Mouse (Mus musculus) limb, embryonic 11.5 days (tissue): ENCODE data around the gene Csf1. TPM values are rescaled to one million over a fixed set of nuclear protein-coding genes. Genes with fewer than 3 reads are reported as not detected.

Experiments
- ATAC-seq: fragments of 200-750 bp; cut with Nextera tagmentation; 2 replicates; pipeline ENCODE4 v1.8.0; 2017; ENCODE audit warnings: low read depth; ENCODE audit not compliant: insufficient number of reproducible peaks, low FRiP score, low TSS enrichment
- DNase-seq: peaks from one replicate; pipeline ENCODE4 v3.0.0-alpha.2; 2015; ENCODE audit warnings: low spot score
- H3K27ac ChIP-seq: fragments of 300-500 bp; sonication (generic); replicated peaks from 2 replicates; pipeline ENCODE4 v1.5.1; 2014; ENCODE audit warnings: low read depth, mild to moderate bottlenecking, low read length
- H3K27me3 ChIP-seq: fragments of 300-500 bp; sonication (generic); 2 replicates; pipeline ENCODE4 v1.6.1; 2014; ENCODE audit warnings: mild to moderate bottlenecking, low read length, mixed read lengths; ENCODE audit not compliant: control insufficient read depth, insufficient read depth
- H3K36me3 ChIP-seq: fragments of 300-500 bp; sonication (generic); 2 replicates; pipeline ENCODE4 v1.6.1; 2014; ENCODE audit warnings: mild to moderate bottlenecking, low read length, moderate library complexity, mixed read lengths; ENCODE audit not compliant: control insufficient read depth, insufficient read depth
- H3K4me1 ChIP-seq: fragments of 300-500 bp; sonication (generic); 2 replicates; pipeline ENCODE4 v1.6.1; 2014; ENCODE audit warnings: low read length, mixed read lengths; ENCODE audit not compliant: control insufficient read depth, insufficient read depth
- H3K4me2 ChIP-seq: fragments of 300-500 bp; sonication (generic); 2 replicates; pipeline ENCODE4 v1.6.1; 2014; ENCODE audit warnings: low read depth, mild to moderate bottlenecking, moderate library complexity; ENCODE audit not compliant: severe bottlenecking
- H3K4me3 ChIP-seq: fragments of 300-500 bp; sonication (generic); 2 replicates; pipeline ENCODE4 v1.5.1; 2014; ENCODE audit warnings: low read depth, low read length
- H3K9ac ChIP-seq: fragments of 300-500 bp; sonication (generic); 2 replicates; pipeline ENCODE4 v1.6.1; 2014; ENCODE audit warnings: mild to moderate bottlenecking, low read length
- H3K9me3 ChIP-seq: fragments of 300-500 bp; sonication (generic); 2 replicates; pipeline ENCODE4 v1.6.1; 2016; ENCODE audit warnings: low read length; ENCODE audit not compliant: control insufficient read depth
- WGBS: fragments of 180-500 bp; shearing (Covaris S2); extraction: QIAGEN DNeasy Blood & Tissue Kit; methylation state at CpG from one replicate; pipeline ENCODE4 v1.1.7; 2014; 5-methylcytosine and 5-hydroxymethylcytosine counted together
- polyA plus RNA-seq: library from polyadenylated mRNA; unstranded; fragments of >200 nt; fragmentation: Nextera tagmentation; extraction: Ambion mirVana; gene quantifications from 2 replicates; pipeline ENCODE4 v1.2.1, GENCODE M21; 2014

The Csf1 gene
- polyA plus RNA-seq, 1 experiment from 2014 or later, result 4.7 TPM

DNA sequence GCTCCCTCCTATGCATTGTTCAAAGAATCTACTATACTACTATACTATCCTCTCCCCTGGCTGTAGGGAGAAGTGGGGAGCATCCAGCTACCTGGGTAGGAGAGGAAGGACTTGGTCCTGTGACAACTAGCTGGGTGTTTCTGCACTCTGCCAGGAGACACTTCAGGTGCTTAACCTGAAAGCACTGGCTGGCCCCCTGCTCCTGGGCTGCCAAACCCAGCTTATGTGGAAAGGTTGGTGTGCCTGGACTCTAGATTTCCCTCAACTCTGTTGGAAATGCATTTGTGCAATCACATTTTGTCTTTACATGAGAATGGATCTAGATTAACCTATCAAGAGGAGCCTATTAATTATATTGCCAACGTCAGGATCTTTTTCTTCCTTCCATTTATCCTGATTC lies 502 bp upstream of the Csf1 start:
- WGBS, result 80% methylated on average over 1 of the region's 1 CpGs

DNA sequence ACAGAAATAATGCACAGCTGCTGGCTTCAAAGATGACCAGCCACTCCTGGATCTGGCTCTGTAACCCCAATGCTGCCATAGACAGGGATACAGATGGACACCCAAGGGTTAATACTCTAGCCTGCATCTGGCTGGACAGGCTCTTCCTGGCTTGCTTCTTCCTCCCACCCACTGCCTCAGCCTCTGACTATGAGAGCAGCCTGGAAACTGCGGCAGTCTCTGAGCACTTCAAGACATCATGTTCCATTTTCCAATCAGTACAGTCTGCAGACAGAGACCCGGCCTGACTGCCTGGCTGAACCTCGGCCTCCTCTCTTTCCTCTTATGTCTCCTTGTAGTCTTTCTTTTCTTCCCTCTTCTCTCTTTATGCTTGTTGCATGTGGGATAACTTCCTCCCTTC lies 1.6 kb downstream of the Csf1 start:
- Histone ChIP-seq H3K27me3 (no peaks in the 10 kb centered on the region), H3K4me2 (peak overlapping the region; percentile 61), H3K9me3 (no peaks in the 10 kb centered on the region), H3K36me3 (no peaks in the 10 kb centered on the region), H3K9ac (no peak overlapping the region), H3K27ac (no peak overlapping the region), H3K4me3 (peak overlapping the region; percentile 60; the same call in 1 of the 2 replicates), H3K4me1 (peaks cover 11% of the 10 kb centered on the region)
- DNase-seq (no peak), ATAC-seq (no peak)
- 32% methylated on average over 3 of the region's 3 CpGs for WGBS

More for the DNA sequence above, 502 bp upstream of the Csf1 start:
- H3K4me1 ChIP-seq, result peaks cover 11% of the 10 kb centered on the region
- H3K27me3 ChIP-seq, result no peaks in the 10 kb centered on the region
- H3K4me2 ChIP-seq, result peak overlapping the region; percentile 61
- H3K27ac ChIP-seq, result no peak overlapping the region
- no peaks in the 10 kb centered on the region for H3K9me3 ChIP-seq
- no peak for ATAC-seq
- no peak overlapping the region; the same call in 1 of the 2 replicates for H3K9ac ChIP-seq
- H3K4me3 ChIP-seq, result no peak overlapping the region
- no peaks in the 10 kb centered on the region for H3K36me3 ChIP-seq
- DNase-seq, result no peak

DNA sequence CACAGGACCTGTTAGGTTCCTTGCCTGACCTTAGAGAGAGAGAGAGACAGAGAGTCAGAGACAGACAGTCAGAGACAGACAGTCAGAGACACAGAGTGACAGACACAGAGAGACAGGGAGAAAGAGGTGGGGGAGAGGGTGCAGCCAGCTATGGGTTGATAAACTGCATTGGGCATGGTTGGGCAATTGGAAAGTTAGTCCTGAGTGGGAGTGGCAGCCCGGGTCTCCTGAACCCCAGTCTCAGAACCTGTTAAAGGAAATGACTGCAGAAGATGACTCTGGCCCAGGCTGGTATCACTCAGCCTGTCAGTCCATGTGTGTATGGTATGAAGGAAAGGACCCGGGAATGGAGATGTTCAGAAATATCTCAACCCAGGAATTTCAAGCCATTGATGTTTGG lies 2.1 kb downstream of the Csf1 start:
- Histone ChIP-seq H3K9ac (no peak overlapping the region), H3K4me2 (no peak overlapping the region), H3K4me3 (no peak overlapping the region), H3K27ac (no peak overlapping the region), H3K27me3 (no peaks in the 10 kb centered on the region), H3K36me3 (no peaks in the 10 kb centered on the region), H3K9me3 (no peaks in the 10 kb centered on the region), H3K4me1 (peaks cover 11% of the 10 kb centered on the region)
- DNase-seq, result no peak
- 84% methylated on average over 2 of the region's 2 CpGs for WGBS
- ATAC-seq, result no peak

DNA sequence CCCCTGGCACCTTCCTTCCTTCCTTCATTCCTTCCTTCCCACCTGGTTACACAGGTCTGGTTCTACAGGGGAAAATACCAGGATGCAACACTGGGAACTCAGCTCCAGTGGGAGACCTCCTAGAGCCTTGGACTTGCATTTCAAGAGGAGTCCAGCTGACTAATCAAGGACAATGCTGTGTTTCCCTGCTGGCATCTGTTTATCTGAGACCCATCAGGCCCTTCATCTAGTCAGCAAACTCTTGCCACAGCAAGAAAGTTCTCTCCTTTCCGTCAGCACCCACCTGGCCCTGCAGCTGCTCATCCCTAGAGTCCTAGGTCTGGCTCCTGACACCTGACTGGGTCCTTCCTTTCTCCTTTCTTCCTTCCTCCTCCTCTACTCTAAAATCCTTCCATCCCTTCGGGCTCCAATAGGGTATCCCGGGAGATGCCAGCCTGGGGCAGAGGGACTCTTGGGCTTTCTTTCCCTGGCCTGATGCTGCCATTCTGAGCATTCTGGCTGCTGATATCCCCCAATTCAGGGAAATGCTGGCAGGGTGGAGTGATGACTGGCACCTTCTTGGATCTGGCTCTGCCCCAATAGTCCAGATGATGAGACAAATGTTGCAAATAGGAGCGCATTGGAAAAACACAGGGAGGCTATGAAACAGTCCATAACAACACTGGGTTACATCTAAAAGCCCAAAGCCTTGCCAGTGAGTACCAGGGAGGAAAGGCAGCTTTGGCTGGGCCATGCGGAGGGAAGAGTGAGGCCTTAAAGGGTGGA lies 2.7 kb downstream of the Csf1 start:
- H3K9ac ChIP-seq, result no peak overlapping the region

DNA sequence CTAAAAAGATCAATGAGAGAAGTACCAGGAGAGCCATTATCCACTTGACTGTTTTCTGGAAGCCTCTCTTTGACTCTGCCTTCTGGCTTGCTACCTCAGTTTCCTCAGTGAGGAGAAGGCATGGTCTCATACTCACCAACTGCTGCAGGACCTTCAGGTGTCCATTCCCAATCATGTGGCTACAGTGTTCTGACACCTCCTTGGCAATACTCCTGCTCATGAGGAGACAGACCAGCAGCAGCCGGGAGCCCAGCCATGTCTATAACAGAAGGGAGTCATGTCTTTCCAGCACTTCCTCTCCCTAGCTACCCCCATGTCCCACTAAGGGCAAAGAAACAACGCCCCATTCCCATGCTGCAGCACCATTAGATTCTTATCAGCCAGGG lies 3.8 kb downstream of the Csf1 start:
- Histone ChIP-seq H3K27me3 (no peaks in the 10 kb centered on the region), H3K4me2 (no peak overlapping the region), H3K4me3 (no peak overlapping the region), H3K9me3 (no peaks in the 10 kb centered on the region), H3K4me1 (peaks cover 11% of the 10 kb centered on the region), H3K9ac (no peak overlapping the region), H3K27ac (no peak overlapping the region), H3K36me3 (peaks cover 2% of the 10 kb centered on the region; the same call in 1 of the 2 replicates)
- WGBS, result 82% methylated on average over 2 of the region's 2 CpGs
- ATAC-seq (no peak), DNase-seq (no peak)

More for the DNA sequence above, 2.7 kb downstream of the Csf1 start:
- Histone ChIP-seq H3K9me3 (no peaks in the 10 kb centered on the region), H3K4me3 (no peak overlapping the region), H3K36me3 (no peaks in the 10 kb centered on the region), H3K27me3 (no peaks in the 10 kb centered on the region), H3K4me1 (peaks cover 11% of the 10 kb centered on the region), H3K4me2 (no peak overlapping the region), H3K27ac (no peak overlapping the region)
- ATAC-seq, result no peak
- no peak for DNase-seq
- WGBS, result 91% methylated on average over 5 of the region's 5 CpGs

DNA sequence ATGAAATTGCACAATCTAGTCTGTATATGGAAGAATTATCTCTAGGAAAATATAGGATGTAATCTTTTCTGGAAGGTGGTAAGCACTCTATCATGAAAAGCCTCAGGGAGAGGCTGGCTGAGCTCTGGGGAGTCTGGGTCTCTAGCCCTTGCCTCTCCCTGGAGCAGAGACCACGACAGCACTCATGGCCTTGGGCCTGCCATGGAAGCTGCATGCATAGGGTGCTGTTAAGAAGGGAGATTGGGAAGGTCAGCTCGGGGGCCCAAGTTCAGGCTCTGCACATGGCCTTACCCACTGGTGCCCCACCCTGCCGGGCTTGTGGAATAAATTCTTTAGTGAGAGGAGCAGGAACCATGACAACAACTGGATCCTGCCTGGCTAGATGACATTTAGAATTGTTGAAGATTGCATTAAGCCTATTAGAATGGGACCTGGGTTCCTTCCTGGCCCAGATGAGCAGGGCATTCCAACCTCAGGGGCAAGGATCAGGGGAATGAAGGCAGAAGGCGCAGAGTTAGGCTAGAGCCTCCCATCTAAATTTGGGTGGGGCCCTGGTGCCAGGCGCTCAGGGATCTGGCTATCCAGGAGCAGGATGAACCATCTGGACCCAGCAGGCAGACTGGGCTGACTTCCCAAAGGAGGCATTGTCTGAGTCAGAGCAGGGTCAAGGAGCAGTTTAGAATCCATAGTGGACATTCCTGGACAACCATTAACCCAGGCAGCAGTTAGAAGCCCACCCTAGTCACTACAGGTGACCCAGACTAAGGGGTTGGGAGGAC lies 4.4 kb downstream of the Csf1 start:
- 88% methylated on average over 5 of the region's 5 CpGs for WGBS
- no peak for ATAC-seq
- peaks cover 2% of the 10 kb centered on the region; the same call in 1 of the 2 replicates for H3K36me3 ChIP-seq

DNA sequence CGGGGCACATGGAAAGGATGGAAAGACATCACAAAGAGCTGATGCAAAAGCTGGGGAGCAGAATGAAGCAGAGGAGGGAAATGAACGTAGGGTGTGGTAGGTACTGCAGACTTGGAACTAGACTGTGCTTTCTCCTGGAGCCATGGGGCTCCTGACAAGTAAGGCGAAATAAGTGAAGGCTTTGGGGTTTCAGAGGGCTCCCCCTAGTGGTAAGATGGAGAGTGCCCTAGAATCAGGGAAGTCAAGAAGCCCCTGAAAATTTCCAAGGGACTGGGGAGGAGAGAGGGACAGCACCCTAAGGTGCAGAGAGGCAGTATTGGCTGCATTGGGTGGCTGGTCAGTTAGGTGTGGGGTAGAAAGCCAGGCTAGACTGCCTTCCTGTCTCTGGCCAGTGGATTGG lies 5.6 kb downstream of the Csf1 start:
- Histone ChIP-seq H3K36me3 (peaks cover 2% of the 10 kb centered on the region; the same call in 1 of the 2 replicates), H3K4me2 (no peak overlapping the region), H3K4me3 (no peak overlapping the region), H3K4me1 (peaks cover 13% of the 10 kb centered on the region), H3K27me3 (no peaks in the 10 kb centered on the region), H3K27ac (no peak overlapping the region), H3K9ac (no peak overlapping the region), H3K9me3 (no peaks in the 10 kb centered on the region)
- no peak for ATAC-seq
- peak; percentile 67 for DNase-seq
- WGBS, result 44% methylated on average over 3 of the region's 3 CpGs

More for the DNA sequence above, 4.4 kb downstream of the Csf1 start:
- Histone ChIP-seq H3K4me1 (peaks cover 15% of the 10 kb centered on the region), H3K9ac (no peak overlapping the region), H3K4me3 (no peak overlapping the region), H3K27me3 (no peaks in the 10 kb centered on the region), H3K4me2 (no peak overlapping the region), H3K9me3 (no peaks in the 10 kb centered on the region), H3K27ac (no peak overlapping the region)
- no peak for DNase-seq

DNA sequence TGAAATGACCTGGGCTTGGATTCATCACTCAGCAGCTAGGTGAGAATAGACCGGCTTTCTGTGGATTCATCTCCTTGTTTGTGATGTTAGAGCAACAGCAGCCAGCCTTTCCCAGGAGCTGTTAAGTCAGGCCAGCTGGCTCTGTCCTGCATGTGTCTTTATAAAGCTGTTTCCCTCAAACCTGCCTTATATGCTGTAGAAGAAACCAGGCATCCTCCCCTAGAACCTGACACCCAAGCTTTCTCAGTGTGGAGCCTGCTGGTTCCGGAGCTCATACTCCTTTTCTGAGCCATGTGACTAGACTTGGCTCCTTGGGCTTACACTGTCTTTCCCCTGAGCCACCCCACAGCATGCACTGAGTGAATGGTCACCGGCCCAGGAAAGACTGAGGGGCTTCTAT lies 8.7 kb downstream of the Csf1 start:
- whole genome bisulfite sequencing, result 64% methylated on average over 3 of the region's 3 CpGs
- Histone ChIP-seq H3K9me3 (no peaks in the 10 kb centered on the region), H3K4me3 (no peak overlapping the region), H3K36me3 (peaks cover 5% of the 10 kb centered on the region), H3K4me1 (0 out of 2 replicates have a peak, but pooled peaks cover 4% of the 10 kb centered on the region), H3K9ac (no peak overlapping the region; the same call in 1 of the 2 replicates), H3K27me3 (no peaks in the 10 kb centered on the region), H3K4me2 (no peak overlapping the region), H3K27ac (no peak overlapping the region)
- no peak for DNase-seq
- no peak for ATAC-seq
